Mouse (Mus musculus) right cerebral cortex, adult 2 months (tissue): Measurements from ENCODE around the gene Tfpi.

Source experiments
- DNase-seq, 2 experiments: peaks; one replicate each; pipeline ENCODE4 v3.0.0; 2021 to 2022; ENCODE audit warnings: low spot score in 2 of 2

The Tfpi gene

DNA sequence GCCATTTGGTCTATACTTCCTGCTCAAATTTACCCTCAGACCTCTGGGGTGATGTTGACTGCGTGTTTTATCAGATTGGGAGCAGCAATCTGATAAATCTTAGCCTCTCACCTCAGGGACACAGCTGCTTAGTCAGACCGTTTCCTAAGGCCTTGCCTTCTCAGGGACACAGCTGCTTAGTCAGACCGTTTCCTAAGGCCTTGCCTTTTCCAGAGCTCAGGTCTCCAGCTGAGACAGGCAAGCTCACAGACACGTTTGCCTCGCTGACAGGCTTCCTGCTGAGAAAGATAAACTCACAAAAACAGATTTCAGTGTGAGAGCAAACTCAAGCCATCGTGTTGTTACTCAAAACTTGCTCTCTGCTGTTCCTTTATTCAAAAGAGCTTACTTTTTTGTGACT is 1.9 kb downstream of the Tfpi start:
- no peak for DNase-seq

DNA sequence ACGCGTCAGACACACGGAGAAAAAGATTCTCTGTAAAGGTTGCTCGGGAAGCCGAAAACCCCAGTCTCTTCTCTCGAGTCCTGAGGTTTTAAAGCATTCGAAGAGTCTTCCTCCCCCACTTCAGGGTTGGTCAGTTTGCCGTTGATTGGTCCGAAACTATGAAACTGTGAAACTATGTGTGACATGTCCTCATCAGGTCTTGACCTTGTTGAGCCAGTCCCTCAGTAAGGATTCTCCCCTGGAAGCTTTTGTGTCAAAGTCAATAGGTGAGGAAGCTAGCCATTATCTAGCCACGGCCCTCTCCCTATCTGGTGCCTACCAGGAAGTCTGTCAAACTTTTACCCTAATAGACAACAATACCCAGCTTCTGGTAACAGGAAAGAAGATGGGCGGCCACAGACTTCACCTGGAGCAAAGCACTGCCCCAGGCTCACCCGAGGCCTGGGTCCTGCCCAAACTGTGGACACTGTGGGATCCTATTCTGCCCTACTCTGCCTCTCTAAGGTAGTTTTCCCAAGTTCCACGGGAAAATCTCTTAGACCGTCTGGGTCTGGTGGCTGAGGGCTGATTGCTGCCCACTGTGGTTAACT is 2.5 kb downstream of the Tfpi start:
- no peak for DNase-seq

DNA sequence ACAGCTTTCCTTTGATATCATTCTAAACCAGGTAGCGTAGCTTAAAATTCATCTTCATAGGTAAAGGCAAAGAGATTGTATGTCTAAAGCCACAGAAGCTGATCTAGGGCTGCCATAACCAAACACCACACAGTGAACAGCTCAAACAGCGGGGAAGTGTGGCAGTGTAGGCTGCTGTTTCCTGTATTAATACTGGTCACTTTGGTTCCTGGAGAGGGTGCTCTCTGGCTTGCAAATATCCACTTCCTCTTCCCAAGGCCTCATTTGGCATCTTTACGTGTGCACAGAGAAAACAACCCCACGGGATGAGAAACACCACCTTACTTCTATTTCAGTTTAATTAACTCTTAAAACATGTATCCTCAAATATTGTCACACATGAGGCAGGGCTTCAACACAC is 9.2 kb downstream of the Tfpi start:
- no peak for DNase-seq

DNA sequence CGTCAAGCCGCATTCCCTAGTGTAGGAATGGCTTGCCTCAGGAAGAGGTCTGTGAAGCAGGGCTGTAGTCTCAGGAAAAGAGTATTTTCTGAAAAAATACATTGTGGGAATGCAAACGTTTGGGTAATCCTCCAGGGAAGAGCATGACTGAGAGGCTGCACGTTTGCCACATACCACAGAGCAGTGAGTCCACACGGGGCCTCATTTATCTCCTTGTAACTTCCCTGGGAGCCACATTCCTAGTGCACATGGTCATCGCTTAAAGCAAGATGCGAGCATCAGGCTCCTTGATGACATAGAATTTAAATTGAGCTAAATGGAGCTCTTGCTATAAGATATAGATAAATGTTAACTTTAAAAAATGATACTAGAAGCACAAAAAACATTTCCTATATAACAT is 11.6 kb downstream of the Tfpi start:
- no peak for DNase-seq

DNA sequence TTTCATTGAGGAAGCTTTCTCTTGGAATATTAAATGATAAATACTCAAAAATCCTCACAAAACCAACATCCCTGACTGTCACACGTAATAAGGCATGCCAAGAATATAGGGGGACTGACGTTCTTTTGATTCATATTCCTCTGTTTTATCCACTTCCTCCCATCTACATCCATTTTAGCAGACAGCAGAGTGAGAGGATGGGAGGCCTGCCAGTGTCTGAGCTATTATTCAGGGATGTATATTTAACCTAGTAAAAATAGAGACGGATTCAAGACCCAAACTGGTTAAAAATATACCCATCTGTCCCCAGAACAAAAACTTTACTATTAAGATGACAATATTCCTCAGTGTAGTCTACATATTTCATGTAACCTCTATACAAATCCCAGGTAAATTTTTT is 14.2 kb downstream of the Tfpi start:
- peak in 1 of 2 experiments; percentile 24 for DNase-seq

DNA sequence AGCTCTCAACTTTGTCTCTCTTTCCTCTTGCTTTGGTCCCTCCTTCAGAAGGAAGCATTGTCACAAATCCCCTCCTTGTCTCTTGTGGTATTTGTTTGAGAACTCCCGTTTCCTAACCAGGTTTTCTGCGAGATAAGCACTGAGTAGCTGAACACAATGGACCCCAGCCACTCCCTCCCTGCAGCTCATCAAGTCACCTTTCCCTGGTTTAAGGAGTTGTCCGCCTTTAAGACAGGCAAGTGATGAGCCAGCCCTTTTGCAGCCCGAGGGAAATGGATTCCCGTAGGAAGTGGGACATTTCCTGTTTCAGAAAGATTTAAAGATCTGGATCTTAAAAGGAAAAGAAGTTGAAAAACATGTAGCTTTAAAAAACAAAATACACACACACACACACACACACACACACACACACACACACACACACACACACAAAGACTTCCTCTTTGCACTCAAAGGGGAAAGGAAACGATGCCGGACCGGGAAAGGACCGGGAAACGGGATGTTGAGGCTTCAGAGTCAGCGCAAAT is 16.9 kb downstream of the Tfpi start:
- no peak for DNase-seq

DNA sequence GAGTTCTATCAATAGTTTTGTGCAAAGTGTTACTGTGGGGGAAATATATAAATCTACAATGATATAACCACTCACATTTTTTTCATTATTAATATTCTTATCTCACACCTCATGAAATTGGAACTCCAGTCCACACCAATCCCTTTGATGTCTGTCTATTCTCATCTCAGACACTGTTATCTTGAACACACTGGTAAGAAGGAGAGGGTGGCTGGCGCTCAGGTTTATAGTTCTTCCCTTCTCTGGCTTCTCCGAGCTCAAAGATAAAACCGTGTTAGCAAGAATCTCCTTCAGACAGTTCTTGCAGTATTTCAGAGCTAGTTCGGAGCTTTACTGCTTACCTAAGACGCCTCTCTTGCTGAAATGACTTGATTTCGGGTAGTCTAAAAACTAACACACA is 19.4 kb downstream of the Tfpi start:
- DNase-seq = no peak

DNA sequence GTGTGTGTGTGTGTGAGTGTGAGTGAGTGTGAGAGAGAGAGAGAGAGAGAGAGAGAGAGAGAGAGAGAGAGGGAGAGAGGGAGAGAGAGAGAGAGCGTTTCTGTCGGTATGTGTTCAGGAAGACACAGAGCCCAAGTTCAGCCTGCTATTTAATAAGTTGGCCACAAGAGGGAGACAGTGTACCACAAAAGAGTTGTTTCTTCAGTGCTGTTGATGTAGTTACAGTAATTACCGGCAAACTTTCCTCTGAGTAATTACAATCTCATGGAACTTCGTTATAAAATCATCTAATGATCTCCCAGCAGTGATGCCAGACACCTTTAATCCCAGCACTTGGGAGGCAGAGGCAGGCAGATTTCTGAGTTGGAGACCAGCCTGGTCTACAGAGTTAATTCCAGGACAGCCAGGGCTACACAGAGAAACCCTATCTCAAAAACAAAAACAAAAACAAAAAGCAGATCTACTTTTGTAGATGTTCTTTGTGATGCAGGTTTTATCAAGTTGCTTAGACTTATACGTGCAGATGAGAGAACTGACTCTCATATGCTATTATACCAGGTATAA is 21.3 kb downstream of the Tfpi start:
- DNase-seq = peak; percentile 68 to 73

DNA sequence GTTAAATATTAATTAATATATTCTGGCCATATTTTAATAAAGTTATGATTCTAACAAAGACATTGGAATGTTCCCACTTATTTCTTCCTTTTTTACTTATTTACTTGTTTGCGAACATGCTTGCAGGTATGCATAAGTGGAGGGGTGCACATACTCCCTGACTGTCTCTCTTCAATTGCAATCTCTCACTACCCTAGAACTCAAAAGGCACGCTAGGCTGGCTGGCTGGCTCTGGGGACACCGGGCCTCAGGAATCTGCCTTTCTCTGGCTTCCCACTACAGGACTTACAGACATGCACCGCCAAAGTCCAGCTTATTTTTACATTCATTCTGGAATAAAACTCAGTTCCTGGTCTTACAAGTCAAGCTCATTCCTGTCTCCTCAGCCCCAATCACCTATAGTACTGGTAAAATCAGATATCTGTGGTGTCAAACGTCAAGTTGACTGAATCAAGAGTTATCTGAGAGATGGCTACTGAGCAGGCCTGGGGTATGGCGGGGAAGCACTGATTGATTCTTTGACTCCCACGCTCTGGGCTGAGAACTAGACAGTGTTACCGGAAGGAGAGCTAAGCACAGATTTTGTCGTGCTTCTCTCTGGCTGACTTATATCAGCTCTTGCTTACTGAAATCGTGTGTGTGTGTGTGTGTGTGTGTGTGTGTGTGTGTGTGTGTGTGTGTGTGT is 21.9 kb downstream of the Tfpi start:
- peak; percentile 13 to 16 for DNase-seq

DNA sequence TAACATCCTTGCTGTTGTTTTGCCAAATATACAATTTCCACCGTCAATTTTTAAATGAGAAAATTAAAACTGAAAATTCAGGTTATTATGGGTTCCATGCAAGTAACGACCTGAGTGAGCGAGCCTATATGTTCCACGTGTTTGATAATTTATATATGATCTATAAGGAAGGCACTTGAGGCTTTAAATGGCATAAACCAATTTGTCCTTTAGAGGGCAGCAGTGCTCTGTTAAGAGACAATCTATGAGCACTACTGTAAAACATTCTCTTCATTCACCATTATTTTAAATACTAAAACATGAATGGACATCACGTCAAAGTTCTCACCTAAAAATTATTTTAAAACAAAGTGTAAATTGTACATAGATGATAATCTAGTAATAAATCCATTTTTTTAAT is 22.5 kb downstream of the Tfpi start:
- peak; percentile 33 to 56 for DNase-seq

DNA sequence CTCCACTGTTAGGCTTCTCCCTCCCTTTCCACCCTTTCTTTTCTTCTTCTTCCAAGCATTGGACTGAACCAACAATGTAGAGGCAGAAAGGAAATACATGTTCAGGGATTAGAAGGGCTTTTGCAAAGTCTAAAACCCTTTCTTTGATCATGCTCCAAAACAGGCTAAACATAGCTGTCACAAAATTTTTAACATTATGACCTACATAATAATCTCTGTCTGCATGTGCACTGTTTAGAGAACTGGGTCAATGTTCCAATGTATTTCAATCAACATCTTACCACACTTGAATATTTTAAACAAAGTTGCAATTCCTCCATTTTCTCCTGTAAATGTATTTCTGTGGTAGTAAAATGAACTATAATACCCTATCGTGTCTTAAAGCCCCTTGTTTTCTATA is 31.1 kb downstream of the Tfpi start:
- no peak for DNase-seq

DNA sequence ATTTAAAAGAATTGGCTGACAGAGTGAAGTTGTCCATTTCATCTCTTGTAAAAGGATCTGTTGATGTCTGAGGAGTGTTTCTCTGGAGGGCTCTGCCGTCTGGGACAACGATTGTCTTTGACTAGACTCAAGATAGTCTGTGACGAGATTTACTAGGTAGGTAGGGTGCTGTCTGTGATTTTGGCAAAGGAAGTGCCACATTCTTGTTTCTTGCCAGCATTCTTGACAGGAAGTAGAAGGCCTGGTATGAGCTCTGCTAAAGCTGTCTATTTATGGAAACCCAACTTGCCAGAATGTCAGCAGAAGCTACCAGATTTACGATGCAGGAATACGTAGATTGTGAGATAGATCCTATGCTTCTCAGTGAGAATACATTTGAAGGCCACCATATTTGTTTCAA is 34.6 kb downstream of the Tfpi start:
- DNase-seq = no peak

DNA sequence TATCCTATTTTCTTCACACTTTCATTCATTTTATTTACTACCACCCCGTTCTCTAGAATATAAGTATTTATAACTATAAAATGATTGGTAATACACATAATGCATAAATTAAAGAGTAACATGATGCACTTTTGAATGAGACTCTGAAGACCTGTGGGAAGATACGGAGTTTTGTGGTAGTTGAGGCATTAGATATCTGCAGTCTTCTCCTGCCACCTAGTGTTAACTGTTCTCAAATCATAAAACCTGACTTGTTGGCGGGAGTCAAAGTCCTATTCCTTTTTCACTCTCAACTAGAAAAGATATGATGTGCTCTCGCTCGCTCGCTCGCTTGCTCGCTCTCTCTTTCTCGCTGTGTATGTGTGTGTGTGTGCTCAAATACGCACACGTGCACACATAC is 46.9 kb downstream of the Tfpi start:
- peak in 1 of 2 experiments; percentile 56 for DNase-seq

DNA sequence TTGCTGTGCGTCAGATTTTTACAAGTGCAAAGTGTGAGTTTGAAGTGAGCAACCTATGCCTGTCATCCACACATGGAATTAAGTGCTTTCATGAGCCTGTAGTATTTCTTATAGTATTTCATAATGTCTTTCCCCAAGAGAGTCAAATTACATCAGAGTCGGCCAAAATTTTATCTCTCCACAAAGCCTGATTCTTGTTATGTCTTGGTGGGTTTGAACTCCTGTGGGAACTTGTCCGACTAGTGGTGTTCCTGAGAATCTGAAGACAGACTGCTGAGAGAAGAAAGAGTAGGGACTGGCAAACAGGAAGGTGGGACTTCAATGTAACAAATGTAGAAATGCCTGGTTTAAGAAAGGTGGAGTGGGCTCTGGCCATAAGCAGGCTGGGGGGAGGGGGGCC is 47.7 kb downstream of the Tfpi start:
- DNase-seq = no peak

DNA sequence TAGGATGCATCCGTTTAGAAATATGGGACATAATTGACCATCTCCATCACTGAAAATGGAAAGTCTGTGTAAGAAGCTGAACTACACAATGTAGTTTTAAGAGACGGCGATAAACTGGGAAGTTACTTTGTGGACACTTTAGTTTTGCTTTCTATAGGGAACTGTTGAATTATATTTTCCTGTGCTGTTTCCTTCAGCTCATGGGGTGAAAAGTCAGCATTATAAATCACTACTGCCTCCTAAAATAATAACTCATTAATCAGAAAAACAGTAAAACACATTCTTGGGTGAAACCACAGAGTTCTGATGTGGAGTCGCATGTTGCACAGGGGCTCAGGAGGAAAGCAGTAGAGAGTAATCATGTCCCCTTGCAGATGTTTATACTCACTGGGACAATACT is 50.0 kb downstream of the Tfpi start:
- DNase-seq = no peak

DNA sequence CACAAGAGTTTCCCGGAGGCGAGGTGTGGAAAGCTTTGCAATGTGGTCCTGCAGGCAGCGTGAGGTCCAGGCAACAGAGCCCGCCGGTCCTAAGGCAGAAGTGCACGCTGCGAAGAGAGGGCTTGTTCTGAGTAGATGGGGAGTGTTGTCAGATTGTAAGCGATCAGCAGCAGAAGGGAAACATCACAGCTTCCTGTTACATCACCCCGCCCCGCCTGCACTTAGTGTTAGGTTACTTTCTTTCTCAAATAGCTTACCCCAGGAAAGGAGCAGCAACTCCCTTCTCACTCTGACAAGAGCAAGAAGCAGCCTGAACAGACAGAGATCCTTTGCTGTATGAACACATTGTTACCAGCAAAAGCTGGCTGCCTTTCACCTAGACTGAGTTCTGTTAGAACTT is 51.4 kb downstream of the Tfpi start, which contains the start of gene Calcrl:
Gene Calcrl (minus strand): TSS at position 274 of the 400 bp plus-strand sequence.
- DNase-seq = peak; percentile 37 to 60

DNA sequence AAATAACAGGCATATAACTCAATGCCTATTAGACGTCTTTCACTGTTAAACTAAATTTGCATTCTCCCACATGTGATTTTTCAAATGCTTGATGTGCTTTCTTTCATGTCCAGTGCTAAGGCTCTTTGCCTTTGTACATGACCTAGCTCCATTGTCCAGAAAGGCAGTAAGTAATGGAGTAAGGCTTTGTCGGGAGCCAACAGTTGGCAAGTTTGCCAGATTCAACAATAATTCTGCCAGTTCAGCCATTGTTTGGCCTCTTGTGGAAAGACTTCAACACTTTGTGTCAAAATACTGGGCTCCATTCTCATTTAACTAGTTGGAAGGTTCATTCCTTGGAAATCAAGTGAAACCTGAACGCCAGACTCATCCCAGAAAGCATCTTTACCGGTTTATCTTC is 60.1 kb downstream of the Tfpi start:
- no peak for DNase-seq

DNA sequence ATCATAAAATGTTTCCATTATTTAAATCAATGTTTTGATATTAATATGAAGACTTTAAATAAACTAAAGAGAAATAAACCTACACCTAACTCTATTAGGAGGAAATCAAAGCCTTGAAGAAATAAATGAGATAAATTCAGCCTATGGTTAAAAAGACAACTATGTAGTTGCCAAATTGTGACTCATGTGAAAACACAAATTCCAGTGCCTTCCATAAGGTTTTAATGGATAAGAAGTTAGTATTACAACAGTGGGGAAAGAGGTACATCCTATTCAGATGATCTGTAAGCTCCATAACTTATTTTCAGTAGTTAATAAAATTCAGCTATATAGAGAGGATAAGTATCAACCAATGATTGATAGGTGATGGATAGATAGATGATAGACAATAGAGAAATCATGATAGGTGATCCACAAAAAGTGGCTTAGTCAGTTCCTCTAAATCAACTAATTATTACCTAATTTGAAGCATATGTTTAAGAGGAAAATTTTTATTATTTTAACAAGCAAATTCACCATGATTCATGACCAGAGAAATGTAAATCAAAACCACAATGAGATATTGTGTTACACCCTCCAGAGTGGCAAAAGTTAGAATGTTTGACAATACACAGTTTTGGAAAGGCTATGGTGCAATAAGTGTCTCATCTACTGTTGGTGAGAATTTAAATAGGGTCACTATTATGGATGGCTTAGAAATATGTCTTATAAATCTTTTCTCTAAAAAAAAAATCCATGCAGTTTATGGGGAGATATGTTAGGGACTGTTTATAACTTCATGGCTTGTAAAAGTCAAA is 66.6 kb downstream of the Tfpi start:
- DNase-seq = no peak

DNA sequence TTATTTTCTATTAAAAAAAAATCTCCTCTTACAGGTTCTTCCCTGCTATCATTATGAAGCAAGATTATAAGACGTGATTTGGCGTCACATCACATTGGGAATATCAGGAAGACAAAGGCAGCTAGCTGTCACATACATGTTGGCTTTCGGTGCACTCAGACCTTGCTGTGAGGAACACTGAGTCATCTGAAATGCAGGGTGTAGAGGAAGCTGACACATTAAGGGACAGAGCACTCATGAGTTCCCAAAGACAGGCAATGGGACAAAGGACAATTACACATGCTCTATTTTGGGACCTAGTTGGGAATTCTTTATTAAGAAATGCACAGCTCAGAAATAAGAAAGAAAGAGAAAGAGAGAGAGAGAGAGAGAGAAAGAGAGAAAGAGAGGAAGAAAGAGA is 71.7 kb downstream of the Tfpi start:
- DNase-seq = no peak

DNA sequence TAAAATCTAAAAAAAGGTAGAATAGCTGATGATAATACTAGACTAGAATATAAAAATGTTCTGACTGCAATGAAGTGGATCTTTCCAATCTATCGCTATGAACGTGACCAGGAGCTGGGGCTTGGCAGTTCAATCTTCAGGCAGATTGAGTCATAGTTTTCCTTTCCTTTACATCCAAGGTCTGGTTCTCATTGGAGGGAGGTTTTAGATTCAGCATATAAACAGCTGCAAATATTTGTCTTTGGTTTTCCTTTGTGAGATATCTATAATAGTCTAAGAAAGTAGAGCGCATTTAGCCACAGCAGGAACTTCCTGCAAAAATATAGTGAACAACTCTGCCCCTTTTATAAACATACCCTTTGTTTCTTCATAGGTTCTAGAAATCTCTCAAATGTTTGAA is 73.9 kb downstream of the Tfpi start:
- no peak for DNase-seq

DNA sequence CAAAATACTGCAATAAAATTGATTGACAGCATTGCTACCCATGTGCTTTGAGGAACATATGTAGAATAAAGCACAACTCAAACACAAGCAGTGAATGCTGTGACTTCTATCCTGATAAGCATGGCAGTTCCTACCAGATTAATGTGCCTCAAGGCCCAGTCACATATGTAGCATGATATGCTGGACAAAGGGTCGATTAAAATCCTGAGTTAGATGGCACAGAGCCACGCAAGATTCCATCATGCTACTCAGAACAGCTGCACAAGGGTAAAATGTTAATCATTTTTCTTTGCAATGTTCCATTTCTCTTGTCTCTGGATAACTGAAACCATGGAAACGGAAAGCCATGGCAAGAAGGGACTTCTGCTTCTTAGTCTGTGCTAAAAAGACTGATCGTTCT is 80.0 kb downstream of the Tfpi start:
- DNase-seq = no peak

DNA sequence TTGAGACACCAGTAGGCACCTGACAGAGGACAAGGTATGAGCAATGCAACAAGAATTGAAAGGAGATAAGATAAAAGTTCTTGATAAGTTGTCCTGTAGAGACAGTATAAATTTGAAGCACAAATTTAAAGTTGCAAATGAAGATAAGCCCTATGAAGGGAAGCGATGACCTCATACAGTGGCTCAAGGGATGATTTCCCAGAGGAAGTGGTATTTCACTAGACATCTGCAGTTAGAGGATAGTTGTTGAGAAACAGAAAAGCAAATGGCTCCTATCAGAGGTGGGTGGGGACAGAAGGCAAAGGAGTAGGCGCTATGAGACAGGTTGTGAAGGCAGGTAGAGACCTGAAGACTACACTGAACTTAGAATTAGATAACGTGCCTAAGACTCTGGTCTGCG is 83.3 kb downstream of the Tfpi start:
- no peak for DNase-seq
